Mouse (Mus musculus) hindbrain, embryonic 11.5 days (tissue): Measurements from ENCODE around the gene Hist1h1t. TPM values are rescaled to one million over a fixed set of nuclear protein-coding genes. Genes with fewer than 3 reads are reported as not detected.

ENCODE experiments used
- ATAC-seq: fragments of 200-750 bp; cut with Nextera tagmentation; 2 replicates; pipeline ENCODE4 v1.8.0; 2017; ENCODE audit warnings: mild to moderate bottlenecking, moderate TSS enrichment, moderate library complexity; ENCODE audit not compliant: low FRiP score
- DNase-seq: peaks from one replicate; pipeline ENCODE4 v3.0.0-alpha.2; 2015; ENCODE audit warnings: low spot score
- H3K27ac ChIP-seq: fragments of 300-500 bp; sonication (generic); 2 replicates; pipeline ENCODE4 v1.5.1; 2014; ENCODE audit warnings: mild to moderate bottlenecking, low read depth, low read length
- H3K27me3 ChIP-seq: fragments of 300-500 bp; sonication (generic); 2 replicates; pipeline ENCODE4 v1.6.1; 2014; ENCODE audit warnings: mild to moderate bottlenecking, low read length, moderate library complexity, mixed read lengths; ENCODE audit not compliant: control insufficient read depth, insufficient read depth
- H3K36me3 ChIP-seq: fragments of 300-500 bp; sonication (generic); 2 replicates; pipeline ENCODE4 v1.6.1; 2014; ENCODE audit warnings: mild to moderate bottlenecking, low read length, moderate library complexity, mixed read lengths; ENCODE audit not compliant: control insufficient read depth, insufficient read depth
- H3K4me1 ChIP-seq: fragments of 300-500 bp; sonication (generic); replicated peaks from 2 replicates; pipeline ENCODE4 v1.6.1; 2014; ENCODE audit warnings: low read length, mixed read lengths; ENCODE audit not compliant: control insufficient read depth, insufficient read depth
- H3K4me2 ChIP-seq: fragments of 300-500 bp; sonication (generic); replicated peaks from 2 replicates; pipeline ENCODE4 v1.6.1; 2014; ENCODE audit warnings: mild to moderate bottlenecking, low read depth, low read length
- H3K4me3 ChIP-seq: fragments of 300-500 bp; sonication (generic); 2 replicates; pipeline ENCODE4 v1.5.1; 2014; ENCODE audit warnings: low read depth, low read length
- H3K9ac ChIP-seq: fragments of 300-500 bp; sonication (generic); 2 replicates; pipeline ENCODE4 v1.6.1; 2014; ENCODE audit warnings: low read depth, low read length
- H3K9me3 ChIP-seq: fragments of 300-500 bp; sonication (generic); 2 replicates; pipeline ENCODE4 v1.6.1; 2016; ENCODE audit warnings: low read length; ENCODE audit not compliant: control insufficient read depth
- WGBS: fragments of 180-500 bp; shearing (Covaris S2); extraction: QIAGEN DNeasy Blood & Tissue Kit; methylation state at CpG from one replicate; pipeline ENCODE4 v1.1.7; 2014; 5-methylcytosine and 5-hydroxymethylcytosine counted together
- polyA plus RNA-seq: library from polyadenylated mRNA; unstranded; fragments of >200 nt; fragmentation: Nextera tagmentation; extraction: Ambion mirVana; gene quantifications from 2 replicates; pipeline ENCODE4 v1.2.1, GENCODE M21; 2014

The Hist1h1t gene
- polyA plus RNA-seq, 1 experiment from 2014 or later: not detected

GRCm38 (mm10) chr13:23744421-23745380 lies 49.1 kb downstream of the Hist1h1t start:
- WGBS: 2% methylated on average over 13 of the region's 36 CpGs

GRCm38 (mm10) chr13:23745381-23746161 lies 50.0 kb downstream of the Hist1h1t start, which contains the start of gene Hist1h3c:
Hist1h3c (minus strand) TSS chr13:23745602.
- Histone ChIP-seq H3K9me3 (no peaks in the 10 kb centered on the region), H3K4me1 (peaks cover 4% of the 10 kb centered on the region; the same call in 1 of the 2 replicates), H3K36me3 (no peaks in the 10 kb centered on the region), H3K27ac (peak within 1 kb of the TSS; percentile 93), H3K9ac (peak within 1 kb of the TSS; percentile 40), H3K4me3 (peak within 1 kb of the TSS; percentile 31), H3K4me2 (peak within 1 kb of the TSS; percentile 59), H3K27me3 (no peaks in the 10 kb centered on the region)
- WGBS: 1% methylated on average over 28 of the region's 28 CpGs
- peak; percentile 74 for ATAC-seq
- peak; percentile 87 for DNase-seq

More at GRCm38 (mm10) chr13:23744421-23745380, 49.1 kb downstream of the Hist1h1t start:
- Histone ChIP-seq H3K9me3 (no peaks in the 10 kb centered on the region), H3K36me3 (no peaks in the 10 kb centered on the region), H3K27me3 (no peaks in the 10 kb centered on the region), H3K9ac (peak overlapping the region; percentile 32; the same call in 1 of the 2 replicates), H3K27ac (peak overlapping the region; percentile 66), H3K4me2 (peak overlapping the region; percentile 39), H3K4me3 (peak overlapping the region; percentile 30), H3K4me1 (peaks cover 7% of the 10 kb centered on the region; the same call in 1 of the 2 replicates)
- peak; percentile 43 for DNase-seq
- no peak for ATAC-seq

Other genes with a start within 250 kb of the Hist1h1t start
- not detected in 2 replicates for gene Btn1a1, start 229.9 kb upstream of the Hist1h1t start, polyA plus RNA-seq
- gene Btn2a2, start 207.0 kb upstream of the Hist1h1t start, polyA plus RNA-seq: 0.15 and 0.18 TPM in 2 replicates
- 4.7 TPM in 2 replicates for gene Hist1h4h, start 164.8 kb upstream of the Hist1h1t start, polyA plus RNA-seq
- gene Hist1h2af, start 161.9 kb upstream of the Hist1h1t start, polyA plus RNA-seq: 3.6 and 8.4 TPM in 2 replicates
- 3.7 and 4.8 TPM in 2 replicates for gene Hist1h3g, start 160.4 kb upstream of the Hist1h1t start, polyA plus RNA-seq
- gene Hist1h2bh, start 152.4 kb upstream of the Hist1h1t start, polyA plus RNA-seq: 0.60 and 0.89 TPM in 2 replicates
- gene Hist1h3f, start 151.8 kb upstream of the Hist1h1t start, polyA plus RNA-seq: 1.0 and 1.1 TPM in 2 replicates
- gene Hist1h4f, start 144.2 kb upstream of the Hist1h1t start, polyA plus RNA-seq: 0.56 and 0.80 TPM in 2 replicates
- gene Hist1h1d, start 142.6 kb upstream of the Hist1h1t start, polyA plus RNA-seq: 0.56 and 0.57 TPM in 2 replicates
- gene Hist1h3e, start 133.4 kb upstream of the Hist1h1t start, polyA plus RNA-seq: 6.7 and 6.9 TPM in 2 replicates
- gene Hist1h2ae, start 124.6 kb upstream of the Hist1h1t start, polyA plus RNA-seq: 70.9 and 82.9 TPM in 2 replicates
- gene Hist1h2bg, start 124.4 kb upstream of the Hist1h1t start, polyA plus RNA-seq: 3.2 and 4.8 TPM in 2 replicates
- 1.5 and 3.7 TPM in 2 replicates for gene Hist1h2bf, start 121.6 kb upstream of the Hist1h1t start, polyA plus RNA-seq
- gene Hist1h2ad, start 121.4 kb upstream of the Hist1h1t start, polyA plus RNA-seq: 1.0 and 2.9 TPM in 2 replicates
- 7.2 and 8.3 TPM in 2 replicates for gene Hist1h3d, start 120.1 kb upstream of the Hist1h1t start, polyA plus RNA-seq
- 95.0 and 95.9 TPM in 2 replicates for gene Hist1h4d, start 114.2 kb upstream of the Hist1h1t start, polyA plus RNA-seq
- gene Hist1h2be, start 74.7 kb upstream of the Hist1h1t start, polyA plus RNA-seq: 1.8 and 2.2 TPM in 2 replicates
- gene Hist1h1e, start 73.3 kb upstream of the Hist1h1t start, polyA plus RNA-seq: 19.7 and 23.7 TPM in 2 replicates
- 0.79 and 0.84 TPM in 2 replicates for gene Hist1h2ac, start 11.9 kb upstream of the Hist1h1t start, polyA plus RNA-seq
- gene Hist1h2bc, start 11.6 kb upstream of the Hist1h1t start, polyA plus RNA-seq: 21.0 and 26.1 TPM in 2 replicates
- 4.5 and 4.9 TPM in 2 replicates for gene Hist1h4c, start 2.6 kb downstream of the Hist1h1t start, polyA plus RNA-seq
- gene Hfe, start 15.0 kb downstream of the Hist1h1t start, polyA plus RNA-seq: 3.4 and 4.2 TPM in 2 replicates
- 14.9 and 16.7 TPM in 2 replicates for gene Hist1h1c, start 43.0 kb downstream of the Hist1h1t start, polyA plus RNA-seq
- 10.7 and 11.3 TPM in 2 replicates for gene Hist1h3c, start 49.8 kb downstream of the Hist1h1t start, polyA plus RNA-seq
- 1.4 and 3.0 TPM in 2 replicates for gene Hist1h2bb, start 50.9 kb downstream of the Hist1h1t start, polyA plus RNA-seq
- gene Hist1h2ab, start 55.3 kb downstream of the Hist1h1t start, polyA plus RNA-seq: 42.5 and 50.0 TPM in 2 replicates
- 6.5 and 10.7 TPM in 2 replicates for gene Hist1h3b, start 56.5 kb downstream of the Hist1h1t start, polyA plus RNA-seq
- gene Hist1h4b, start 61.2 kb downstream of the Hist1h1t start, polyA plus RNA-seq: 3.6 and 4.8 TPM in 2 replicates
- 0.32 TPM in 1 of 2 replicates, not detected in the other for gene Hist1h4a, start 65.4 kb downstream of the Hist1h1t start, polyA plus RNA-seq
- gene Hist1h3a, start 66.6 kb downstream of the Hist1h1t start, polyA plus RNA-seq: 3.4 and 5.3 TPM in 2 replicates
- 2.4 and 3.7 TPM in 2 replicates for gene Hist1h1a, start 67.9 kb downstream of the Hist1h1t start, polyA plus RNA-seq
- gene Trim38, start 74.1 kb downstream of the Hist1h1t start, polyA plus RNA-seq: not detected in 2 replicates
- not detected in 2 replicates for gene Slc17a2, start 111.2 kb downstream of the Hist1h1t start, polyA plus RNA-seq
- not detected in 2 replicates for gene Slc17a3, start 143.6 kb downstream of the Hist1h1t start, polyA plus RNA-seq
- gene Slc17a1, start 171.9 kb downstream of the Hist1h1t start, polyA plus RNA-seq: not detected in 2 replicates
- gene Slc17a4, start 219.2 kb downstream of the Hist1h1t start, polyA plus RNA-seq: not detected in 2 replicates
- gene Hist1h2ba, start 238.3 kb downstream of the Hist1h1t start, polyA plus RNA-seq: not detected in 2 replicates
- not detected in 2 replicates for gene Hist1h2aa, start 238.6 kb downstream of the Hist1h1t start, polyA plus RNA-seq